Mouse (Mus musculus): ENCODE results near the gene Rft1.

DNA sequence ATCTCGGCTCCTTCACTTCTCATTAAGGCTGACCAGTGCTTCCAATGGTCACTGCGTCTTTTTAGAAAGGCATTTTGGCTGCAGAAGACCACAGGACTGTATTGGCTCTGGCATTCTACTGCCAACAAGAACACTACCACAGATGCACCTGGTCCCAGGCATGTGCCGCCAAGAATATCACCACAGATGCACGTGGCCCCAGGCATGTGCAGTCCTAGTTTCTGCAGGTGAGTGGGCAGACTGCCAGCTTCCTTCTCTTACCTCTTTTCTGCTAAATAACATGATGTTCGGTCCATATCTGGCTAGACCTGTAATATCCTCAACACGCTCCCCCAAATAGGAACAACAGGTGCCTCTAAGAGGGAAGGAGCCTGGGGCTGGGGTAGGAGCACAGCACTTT is 46.0 kb upstream of the Rft1 start:
- TF ChIP-seq CTCF (IDR thresholded peaks at IDR 0.05; ENCODE audit: low read depth, low read length) (no peak), POLR2A (IDR thresholded peaks at IDR 0.05; ENCODE audit: insufficient read depth, low read length) (no peak)

Measured in ES-Bruce4 (cell line).